Mouse (Mus musculus): Measurements from ENCODE around the gene Cenpb.

DNA sequence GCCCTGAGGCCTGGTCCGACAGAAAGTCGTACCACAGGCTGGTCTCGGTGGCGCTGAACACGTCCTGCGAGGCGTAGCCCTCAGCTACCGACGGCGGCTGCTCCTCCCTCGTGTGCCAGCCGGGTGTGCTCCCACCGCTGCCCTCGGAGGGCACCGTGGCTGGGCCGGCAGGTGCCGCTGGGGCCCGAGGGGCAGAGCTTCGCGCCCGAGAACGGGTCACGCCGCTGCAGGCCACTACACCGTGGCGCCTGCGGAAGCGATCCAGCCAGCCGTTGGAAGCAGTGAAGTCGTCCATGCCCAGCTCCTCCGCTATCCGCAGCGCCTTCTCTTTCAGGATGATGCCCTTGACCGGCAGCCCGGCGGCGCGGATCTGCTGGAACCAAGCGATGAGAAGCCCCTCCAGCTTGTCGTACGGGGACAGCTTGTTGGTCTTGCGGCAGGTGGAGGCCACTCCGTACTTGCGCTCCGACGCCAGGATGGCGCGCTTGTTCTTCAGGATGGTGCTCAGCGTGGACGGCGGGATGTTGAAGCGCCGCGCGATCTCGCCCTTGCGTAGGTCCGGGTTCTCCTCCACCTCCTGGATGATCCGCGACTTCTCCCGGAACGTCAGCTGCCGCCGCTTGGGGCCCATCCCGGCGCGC is 501 bp downstream of the Cenpb start:
- TF ChIP-seq MAFK (IDR thresholded peaks at IDR 0.05; ENCODE audit: insufficient read depth, low read depth, low read length) (no peak), HCFC1 (IDR thresholded peaks at IDR 0.05; ENCODE audit: borderline replicate concordance, insufficient read depth, low read length) (no peak), ZC3H11A (IDR thresholded peaks at IDR 0.05; ENCODE audit: borderline replicate concordance, low read depth, low read length) (no peak)

All from ES-E14 (cell line).